Mouse (Mus musculus): ENCODE measurements around the gene Rtf1.

The Rtf1 gene

GRCm38 (mm10) chr2:119727762-119728416 is 53.0 kb downstream of the Rtf1 start:
- no peak for DNase-seq (ENCODE audit: low spot score in 2 of 2)

DNA sequence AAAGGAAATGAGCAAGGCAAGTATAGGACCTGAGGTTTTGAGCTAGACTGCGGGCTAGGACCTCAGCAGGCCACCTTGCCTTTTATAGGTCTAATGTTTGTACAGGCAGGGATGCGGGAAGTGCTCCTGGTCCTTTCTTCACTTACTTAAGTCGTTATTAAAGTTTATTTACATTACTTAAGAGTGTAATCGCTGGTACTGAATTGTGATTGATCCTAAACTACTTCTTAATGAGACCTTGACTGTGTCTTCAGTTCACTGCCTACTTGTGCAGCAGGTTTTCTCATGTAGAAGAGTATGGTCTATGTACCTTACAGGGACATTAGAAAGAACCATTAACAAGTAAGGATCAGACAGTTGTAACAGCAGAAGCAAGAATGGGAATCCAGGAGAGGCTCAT is 55.9 kb downstream of the Rtf1 start:
- no peak for DNase-seq (ENCODE audit: low spot score in 2 of 2)

- no peak for DNase-seq (ENCODE audit: low spot score in 2 of 2)
Measured at GRCm38 (mm10) chr2:119737124-119737523, 62.3 kb downstream of the Rtf1 start.

- DNase-seq (ENCODE audit: low spot score in 2 of 2), result no peak
Measured at GRCm38 (mm10) chr2:119740567-119740966, 65.7 kb downstream of the Rtf1 start.

- peak in 1 of 2 experiments; percentile 41 for DNase-seq (ENCODE audit: low spot score in 2 of 2)
Measured at GRCm38 (mm10) chr2:119741581-119742411, 66.9 kb downstream of the Rtf1 start, which contains the start of gene Itpka. Gene Itpka, plus strand, starts transcription at chr2:119742337.

GRCm38 (mm10) chr2:119742461-119743175 is 67.8 kb downstream of the Rtf1 start:
- peak in 1 of 2 experiments; percentile 39 for DNase-seq (ENCODE audit: low spot score in 2 of 2)

DNA sequence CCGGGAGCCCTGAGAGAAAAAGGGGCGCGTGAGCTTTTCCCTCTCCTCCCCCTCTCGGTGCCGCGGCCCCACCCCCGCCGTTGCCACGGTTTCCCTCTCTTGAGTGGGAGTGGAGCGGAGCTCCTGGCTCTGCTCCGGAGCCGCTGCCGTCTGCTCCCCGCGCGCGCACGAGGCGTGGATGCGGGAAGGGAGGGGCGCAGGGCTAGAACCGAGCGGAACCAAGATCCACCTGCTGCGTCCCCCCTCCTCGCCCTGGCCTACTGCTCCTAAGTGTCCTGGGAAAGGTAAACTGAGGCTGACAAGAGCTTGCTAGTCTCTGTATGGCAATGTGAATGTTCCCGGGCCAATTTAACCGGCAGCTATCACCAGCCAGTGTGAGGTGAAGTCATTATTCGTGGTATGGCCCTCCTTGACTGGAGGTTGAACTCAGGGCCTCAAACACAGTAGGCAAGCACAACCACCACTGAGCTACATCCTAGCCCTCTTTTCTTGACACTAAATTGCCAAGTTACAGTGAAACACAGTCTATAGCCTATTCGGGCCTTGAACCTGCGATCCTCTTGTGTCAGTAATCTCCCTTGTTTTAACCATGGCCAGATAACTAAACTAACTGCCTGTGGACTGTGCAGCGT is 68.4 kb downstream of the Rtf1 start:
- DNase-seq (ENCODE audit: low spot score in 2 of 2), result no peak

DNA sequence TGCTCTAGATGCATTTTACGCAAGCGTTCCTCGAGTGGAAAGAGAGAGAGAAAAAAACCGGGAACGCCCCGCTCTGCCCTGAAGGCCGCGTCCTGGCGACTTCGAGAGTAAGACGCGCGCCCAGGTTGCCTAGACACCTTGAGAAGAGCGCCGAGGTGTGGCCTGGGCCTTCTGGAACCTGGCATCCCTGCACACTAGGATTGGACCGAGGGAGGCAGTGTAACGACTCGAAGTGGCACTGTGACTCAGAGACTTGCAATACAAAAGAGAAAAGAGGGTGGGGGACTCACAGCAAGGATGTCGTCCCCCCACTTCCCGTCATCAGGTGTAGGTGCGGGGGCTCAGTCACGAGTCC is 68.9 kb downstream of the Rtf1 start:
- no peak for DNase-seq (ENCODE audit: low spot score in 2 of 2)

DNA sequence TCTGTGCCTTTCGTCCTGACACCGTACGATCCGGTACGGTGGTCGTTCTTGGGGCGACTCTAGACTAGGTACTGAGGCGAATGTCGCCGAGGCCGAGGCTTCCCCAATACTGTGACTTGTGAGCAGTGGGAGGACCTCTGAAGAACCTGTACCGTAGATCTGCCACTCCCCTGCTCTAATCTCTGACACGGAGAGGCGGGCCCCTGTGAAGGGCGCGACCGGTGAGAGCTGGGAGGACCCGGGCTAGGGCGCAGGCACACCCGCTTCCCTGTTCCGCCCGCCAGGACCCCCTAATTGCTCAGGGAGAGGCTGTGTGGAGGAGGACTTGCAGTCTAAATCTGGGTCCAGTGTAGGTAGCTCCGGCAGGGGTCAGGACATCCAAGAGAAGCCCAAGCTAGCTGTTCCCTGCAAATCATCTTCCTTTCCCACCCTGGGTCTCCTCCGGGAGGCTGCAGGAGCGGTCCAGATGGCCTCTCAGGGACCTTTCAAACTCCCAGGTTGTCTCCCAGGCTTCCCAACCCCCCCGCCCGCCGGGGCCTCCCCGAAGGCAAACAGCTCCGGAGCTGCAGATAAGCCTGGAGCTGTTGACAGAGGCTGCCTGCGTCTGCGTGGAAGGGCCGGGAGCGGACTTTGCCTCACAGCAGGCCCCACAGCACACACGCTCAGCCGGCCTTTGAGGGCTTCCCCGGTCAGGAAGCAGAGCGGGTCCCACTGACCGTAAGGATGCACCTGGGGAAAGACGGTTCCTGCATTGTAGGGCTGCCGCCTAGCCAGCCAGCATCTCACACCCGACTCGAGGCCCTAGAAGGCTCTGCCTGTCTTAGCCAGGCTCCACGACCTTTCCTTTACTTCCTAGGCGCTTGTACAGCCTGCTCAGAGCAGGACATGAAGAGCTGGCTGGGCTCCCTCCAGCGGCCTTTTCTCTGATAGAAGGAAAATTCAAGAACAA is 69.6 kb downstream of the Rtf1 start:
- peak in 1 of 2 experiments; percentile 26 for DNase-seq (ENCODE audit: low spot score in 2 of 2)

- peak in 1 of 2 experiments; percentile 24 for DNase-seq (ENCODE audit: low spot score in 2 of 2)
Measured at GRCm38 (mm10) chr2:119745281-119745680, 70.4 kb downstream of the Rtf1 start.

GRCm38 (mm10) chr2:119747554-119747953 is 72.7 kb downstream of the Rtf1 start:
- DNase-seq (ENCODE audit: low spot score in 2 of 2), result no peak

DNA sequence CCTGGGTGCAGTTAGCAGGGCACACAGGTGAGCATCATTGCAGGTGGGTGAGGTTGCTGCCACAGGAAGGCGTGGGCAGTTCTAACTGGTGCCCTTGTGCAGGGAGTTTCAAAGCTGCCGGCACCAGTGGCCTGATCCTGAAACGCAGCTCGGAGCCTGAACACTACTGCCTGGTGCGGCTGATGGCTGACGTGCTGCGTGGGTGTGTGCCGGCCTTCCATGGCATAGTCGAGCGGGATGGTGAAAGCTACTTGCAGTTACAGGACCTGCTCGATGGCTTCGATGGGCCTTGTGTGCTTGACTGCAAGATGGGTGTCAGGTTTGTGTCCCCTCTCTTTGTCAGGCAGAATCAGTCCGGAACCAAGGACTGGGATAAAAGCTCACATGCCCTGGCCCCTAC is 74.4 kb downstream of the Rtf1 start:
- DNase-seq (ENCODE audit: low spot score in 2 of 2), result no peak

- DNase-seq (ENCODE audit: low spot score in 2 of 2), result no peak
Measured at GRCm38 (mm10) chr2:119757601-119758100, 82.8 kb downstream of the Rtf1 start.

DNA sequence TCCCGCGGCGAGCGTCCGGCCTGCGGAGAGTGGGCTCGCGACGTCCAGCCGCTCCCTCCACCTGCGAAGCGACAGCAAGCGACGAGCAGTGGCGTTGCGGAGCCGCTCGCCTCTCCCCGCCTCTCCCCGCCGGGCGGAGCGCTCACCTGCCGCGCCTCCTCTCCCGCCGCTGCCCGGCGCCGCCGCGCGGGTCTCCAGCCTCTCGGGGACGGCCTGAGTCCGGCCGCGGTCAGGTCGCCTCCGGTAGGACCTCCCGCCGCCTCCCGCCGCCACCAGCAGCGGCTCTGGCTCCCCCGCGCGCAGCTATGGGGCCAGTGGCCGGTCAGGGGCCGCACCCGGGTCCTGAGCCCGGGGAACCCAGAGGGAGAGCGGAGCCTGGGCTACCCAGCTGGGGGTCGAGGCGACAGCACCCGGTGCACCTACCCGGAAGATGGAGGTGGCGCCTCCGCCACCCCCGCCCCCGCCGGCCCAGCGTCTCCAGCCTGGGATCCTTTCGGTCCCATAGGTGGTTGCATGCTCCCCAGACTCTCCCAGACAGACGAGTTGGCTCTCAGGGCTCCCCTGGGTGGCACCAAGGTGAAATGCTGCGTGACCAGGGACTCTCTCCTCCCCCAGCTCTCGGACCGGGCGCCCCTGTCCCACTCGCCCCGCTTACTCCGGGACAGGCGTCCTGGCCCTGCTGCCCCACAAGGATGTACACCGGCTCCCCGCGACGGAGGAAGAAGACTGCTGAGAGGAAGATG is 83.4 kb downstream of the Rtf1 start:
- DNase-seq (ENCODE audit: low spot score in 2 of 2), result peak in 1 of 2 experiments; percentile 12

DNA sequence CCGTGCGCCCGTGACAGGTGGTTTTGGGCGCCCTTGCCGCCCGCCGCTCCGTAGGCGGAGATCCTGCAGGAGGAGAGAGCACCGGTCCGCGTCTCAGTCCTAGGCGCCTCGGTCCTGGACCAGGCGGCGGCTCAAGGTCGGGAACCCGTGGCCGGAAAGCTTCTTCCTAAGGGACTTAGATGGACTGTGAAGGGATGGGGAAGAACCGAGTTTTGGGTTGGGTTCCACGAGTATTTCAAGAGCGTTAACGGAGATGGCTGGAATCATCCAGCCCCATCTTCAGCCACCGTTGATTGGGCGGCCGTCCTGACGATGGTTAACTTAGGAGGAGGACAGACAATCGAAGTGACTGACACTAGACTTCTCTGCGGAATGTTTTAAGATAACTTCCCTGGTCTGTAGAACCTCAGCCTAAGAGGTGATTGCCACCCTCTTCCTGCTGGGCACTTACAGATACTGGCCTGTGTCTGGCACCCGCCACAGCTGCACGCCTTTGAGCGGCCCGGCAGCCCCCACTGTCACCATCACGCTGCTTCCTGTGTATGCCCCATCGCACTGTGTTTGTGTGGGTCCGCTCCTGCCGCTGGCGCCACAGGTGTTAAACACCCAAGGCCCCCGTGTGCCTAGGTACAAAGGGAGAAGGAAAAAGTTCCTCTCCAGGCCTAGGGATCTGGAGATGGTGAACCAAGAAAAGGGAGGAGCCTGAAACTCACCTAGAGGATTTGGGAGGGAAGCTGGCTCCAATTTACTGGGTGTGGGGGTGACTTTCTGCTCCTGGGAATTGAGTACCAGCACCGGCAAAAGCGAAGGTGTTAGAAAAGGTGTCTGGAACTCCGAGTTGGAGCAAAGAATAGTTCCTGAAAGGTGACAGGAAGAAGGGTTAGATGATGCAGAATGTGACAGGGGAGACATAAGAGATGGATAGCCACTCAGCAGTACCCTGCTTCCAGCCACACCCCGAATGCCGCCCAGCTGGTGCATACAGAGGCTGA is 84.3 kb downstream of the Rtf1 start:
- DNase-seq (ENCODE audit: low spot score in 2 of 2), result peak; percentile 36 to 46

GRCm38 (mm10) chr2:119760251-119760650 is 85.4 kb downstream of the Rtf1 start, which contains the start of gene Ltk:
Gene Ltk, minus strand, starts transcription at chr2:119760431.
- no peak for DNase-seq (ENCODE audit: low spot score in 2 of 2)

- DNase-seq (ENCODE audit: low spot score in 2 of 2), result no peak
Measured at GRCm38 (mm10) chr2:119762276-119762675, 87.4 kb downstream of the Rtf1 start.

GRCm38 (mm10) chr2:119763924-119764323 is 89.1 kb downstream of the Rtf1 start:
- DNase-seq (ENCODE audit: low spot score in 2 of 2), result no peak

GRCm38 (mm10) chr2:119767246-119767645 is 92.4 kb downstream of the Rtf1 start:
- DNase-seq (ENCODE audit: low spot score in 2 of 2), result no peak

Data from natural killer cell, adult 2 months (primary cell).